ENCODE assay signal across 18 mouse cellular contexts in genomic region chr14:33352890-33353289, GRCm38 (mm10).
DNase-seq lines count a peak whose midpoint lies in the region; ATAC-seq lines count a peak whose summit lies in the region.
"Had no signal": no experiment of that assay in that cellular context is flagged by ENCODE, and none has a peak within 500 bp of the region (broad histone marks: within the 10 kb centered on the region; RNA-seq: fewer than 3 reads in every experiment).

No protein-coding gene starts in this region.

- H3K9ac ChIP-seq in heart, embryonic 11.5 days (ENCODE audit: low read depth, low read length) = no peak overlapping the region
- H3K9ac ChIP-seq in lung, embryonic 15.5 days = no peak overlapping the region
- H3K9ac ChIP-seq: embryonic facial prominence, embryonic 13.5 days; forebrain, embryonic 12.5 days; heart, embryonic 12.5 days had no signal

- DNase-seq in heart, embryonic 10.5 days (ENCODE audit: low spot score) = no peak
- peak; percentile 54 for DNase-seq in lung, postnatal 14 days
- DNase-seq in thymus, postnatal 4 days = no peak
- DNase-seq in limb, embryonic 10.5 days (ENCODE audit: low spot score) = no peak
- no peak for DNase-seq in left cerebral cortex, postnatal 36 days (ENCODE audit: low spot score in 2 of 2)
- DNase-seq: B cell, adult 2 months; cerebellum, adult 11-12 months; cerebellum, adult 9-10 months; cerebellum, postnatal 36 days had no signal

- H3K9me3 ChIP-seq in heart, embryonic 10.5 days = no peaks in the 10 kb centered on the region
- no peaks in the 10 kb centered on the region for H3K9me3 ChIP-seq in heart, embryonic 11.5 days (replicated peaks; ENCODE audit: control insufficient read depth, low read length)
- H3K9me3 ChIP-seq in lung, embryonic 15.5 days = no peaks in the 10 kb centered on the region
- no peaks in the 10 kb centered on the region for H3K9me3 ChIP-seq in limb, embryonic 10.5 days (replicated peaks)
- H3K9me3 ChIP-seq: embryonic facial prominence, embryonic 13.5 days; forebrain, embryonic 12.5 days; heart, embryonic 12.5 days had no signal

- peaks cover 60% of the 10 kb centered on the region for H3K27me3 ChIP-seq in heart, embryonic 10.5 days (ENCODE audit: insufficient read depth, poor library complexity, severe bottlenecking)
- peaks cover 43% of the 10 kb centered on the region for H3K27me3 ChIP-seq in heart, embryonic 11.5 days (ENCODE audit: control insufficient read depth, insufficient read depth, low read length)
- peaks cover 25% of the 10 kb centered on the region for H3K27me3 ChIP-seq in lung, embryonic 15.5 days
- H3K27me3 ChIP-seq in limb, embryonic 10.5 days (ENCODE audit: low read depth, poor library complexity, severe bottlenecking) = peaks cover 62% of the 10 kb centered on the region

- H3K4me1 ChIP-seq in heart, embryonic 10.5 days = peaks cover 42% of the 10 kb centered on the region
- H3K4me1 ChIP-seq in heart, embryonic 11.5 days (ENCODE audit: control insufficient read depth, insufficient read depth, low read length) = peaks cover 7% of the 10 kb centered on the region; the same call in 1 of the 2 replicates
- H3K4me1 ChIP-seq in lung, embryonic 15.5 days = peaks cover 57% of the 10 kb centered on the region
- peaks cover 18% of the 10 kb centered on the region; the same call in 1 of the 2 replicates for H3K4me1 ChIP-seq in limb, embryonic 10.5 days

- no peaks in the 10 kb centered on the region for H3K36me3 ChIP-seq in heart, embryonic 10.5 days
- H3K36me3 ChIP-seq in heart, embryonic 11.5 days (ENCODE audit: control insufficient read depth, insufficient read depth, low read length) = no peaks in the 10 kb centered on the region
- H3K36me3 ChIP-seq in lung, embryonic 15.5 days = no peaks in the 10 kb centered on the region
- no peaks in the 10 kb centered on the region for H3K36me3 ChIP-seq in limb, embryonic 10.5 days
- H3K36me3 ChIP-seq: embryonic facial prominence, embryonic 13.5 days; forebrain, embryonic 12.5 days; G1E; heart, embryonic 12.5 days had no signal

- ATAC-seq in heart, embryonic 11.5 days (replicated peaks; ENCODE audit: insufficient number of reproducible peaks, low FRiP score, low TSS enrichment) = no peak
- ATAC-seq in lung, embryonic 15.5 days (ENCODE audit: borderline replicate concordance, extremely low read depth, low FRiP score, low TSS enrichment) = no peak
- ATAC-seq: CD4-positive, CD25-positive, alpha-beta regulatory T cell, adult 4 months; forebrain, embryonic 16.5 days; hindbrain, embryonic 16.5 days had no signal

- H3K4me2 ChIP-seq in heart, embryonic 11.5 days = no peak overlapping the region
- H3K4me2 ChIP-seq in lung, embryonic 15.5 days = 0 out of 2 replicates have a peak overlapping the region, but pooled peaks have one; percentile 6
- H3K4me2 ChIP-seq: forebrain, embryonic 12.5 days; heart, embryonic 12.5 days had no signal

- H3K4me3 ChIP-seq in heart, embryonic 10.5 days = no peak overlapping the region
- no peak overlapping the region for H3K4me3 ChIP-seq in heart, embryonic 11.5 days (ENCODE audit: low read depth, low read length)
- no peak overlapping the region for H3K4me3 ChIP-seq in lung, embryonic 15.5 days
- no peak overlapping the region for H3K4me3 ChIP-seq in limb, embryonic 10.5 days
- H3K4me3 ChIP-seq: embryonic facial prominence, embryonic 13.5 days; forebrain, embryonic 12.5 days; heart, embryonic 12.5 days had no signal

- 0 out of 2 replicates have a peak overlapping the region, but pooled peaks have one; percentile 9 for H3K27ac ChIP-seq in heart, embryonic 10.5 days
- no peak overlapping the region for H3K27ac ChIP-seq in heart, embryonic 11.5 days (ENCODE audit: low read depth, low read length)
- H3K27ac ChIP-seq in lung, embryonic 15.5 days = peak overlapping the region; percentile 48; the same call in 1 of the 2 replicates
- H3K27ac ChIP-seq in limb, embryonic 10.5 days = no peak overlapping the region
- H3K27ac ChIP-seq: embryonic facial prominence, embryonic 13.5 days; forebrain, embryonic 12.5 days had no signal

- 36% methylated on average over 6 of the region's 6 CpGs for WGBS in heart, embryonic 10.5 days
- 43% methylated on average over 6 of the region's 6 CpGs for WGBS in heart, embryonic 11.5 days (ENCODE audit: insufficient replicate concordance)
- 40% methylated on average over 6 of the region's 6 CpGs for WGBS in lung, embryonic 15.5 days
- WGBS in limb, embryonic 10.5 days = 91% methylated on average over 6 of the region's 6 CpGs

- intact Hi-C loops in left cerebral cortex, postnatal 36 days (cut with DNase I) = no loop called here

Comparison
In these comparisons a context has a peak if more than half of its experiments do, and no peak if none do; other contexts are left out.
1. H3K27ac ChIP-seq: peak in heart, embryonic 10.5 days (single experiment) and lung, embryonic 15.5 days (single experiment); none in heart, embryonic 11.5 days (single experiment) and limb, embryonic 10.5 days (single experiment).